Mouse (Mus musculus): ENCODE measurements around the gene Sfxn2. TPM values are rescaled to one million over a fixed set of nuclear protein-coding genes. Genes with fewer than 3 reads are reported as not detected.
A peak's percentile ranks its signal among the peaks of the same experiment; 100 is the strongest.

The Sfxn2 gene
- polyA plus RNA-seq, 1 experiment from 2014 or later: 23.6 TPM

DNA sequence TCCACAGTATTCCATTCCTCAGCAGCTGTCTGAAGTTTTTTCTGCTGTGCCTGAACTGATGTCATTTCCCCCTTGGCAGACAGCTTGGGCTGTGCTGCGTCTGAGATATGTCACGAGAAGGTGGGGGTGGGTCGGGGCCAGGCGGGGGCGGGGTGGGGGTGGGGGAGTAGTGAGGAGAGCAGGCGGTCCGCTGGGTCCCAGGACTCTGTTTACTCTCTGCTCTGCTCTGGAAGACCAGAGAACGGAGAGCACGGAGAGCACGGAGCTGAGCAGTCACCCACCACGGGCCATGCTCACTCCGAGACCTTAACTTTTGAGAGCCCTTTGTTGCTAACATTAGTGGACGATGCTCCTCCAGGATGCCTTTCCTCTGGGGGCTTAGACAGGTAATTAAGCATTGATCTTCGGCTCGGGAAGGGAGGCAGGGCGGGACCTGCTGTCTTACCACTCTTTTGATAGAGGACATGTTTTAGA is 50.1 kb downstream of the Sfxn2 start:
- Histone ChIP-seq H3K4me2 (replicated peaks) (peak overlapping the region; percentile 57), H3K27me3 (no peaks in the 10 kb centered on the region), H3K27ac (peak overlapping the region; percentile 88), H3K9ac (peak overlapping the region; percentile 54), H3K4me1 (peaks cover 71% of the 10 kb centered on the region), H3K36me3 (peaks cover 16% of the 10 kb centered on the region), H3K9me3 (no peaks in the 10 kb centered on the region), H3K4me3 (peak overlapping the region; percentile 30)
- ATAC-seq (ENCODE audit: insufficient number of reproducible peaks, insufficient read depth, low FRiP score, low TSS enrichment): peak; percentile 59; the same call in 1 of the 2 replicates
- 5% methylated on average over 14 of the region's 16 CpGs for WGBS

DNA sequence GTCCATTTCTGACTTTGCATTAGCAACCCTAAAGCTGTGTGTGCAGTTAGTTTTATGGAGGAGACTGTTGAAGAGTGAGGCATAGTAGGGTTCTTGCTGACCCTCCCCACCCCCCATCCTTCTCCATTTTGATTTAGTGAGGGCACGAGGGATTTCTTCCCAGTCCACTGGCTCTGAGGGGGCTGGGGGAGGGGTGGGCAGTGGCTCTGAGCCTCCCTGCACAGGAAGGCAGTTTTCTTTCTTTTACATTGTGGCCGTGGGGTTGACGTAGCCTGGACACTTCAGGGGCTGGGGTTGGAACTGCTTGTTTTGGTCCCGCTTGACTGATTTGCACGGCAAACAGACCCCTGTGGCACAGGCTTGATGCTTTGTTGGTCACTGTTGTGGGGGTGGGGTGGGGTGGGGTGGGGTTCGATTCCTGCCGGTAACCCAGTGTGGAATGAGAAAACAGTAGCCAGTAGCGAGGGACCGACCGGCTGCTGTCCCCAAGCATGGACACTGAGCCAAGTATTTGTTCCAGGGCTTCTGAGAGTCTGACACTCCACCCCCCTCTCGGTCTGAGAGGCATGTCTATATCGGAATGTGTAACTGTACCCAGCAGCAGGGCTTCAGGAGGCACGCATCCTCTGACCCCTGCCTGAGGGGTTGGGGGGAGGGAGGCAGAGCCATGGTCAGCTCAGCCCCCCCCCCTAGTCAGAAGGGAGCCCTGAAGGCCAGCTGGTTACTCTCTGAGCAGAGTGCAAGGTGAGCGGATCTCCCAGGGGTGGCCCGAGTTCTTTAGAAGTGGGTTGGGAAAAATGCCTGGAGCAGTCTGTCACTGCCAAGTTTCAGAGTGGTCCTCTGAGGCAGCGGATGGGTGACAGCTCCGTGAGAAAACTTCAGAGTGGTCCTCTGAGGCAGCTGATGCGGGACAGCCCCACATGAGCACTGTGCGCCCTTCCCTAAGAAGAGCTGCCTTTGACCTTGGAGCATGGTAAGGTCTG is 50.9 kb downstream of the Sfxn2 start:
- Histone ChIP-seq H3K4me2 (replicated peaks) (peak overlapping the region; percentile 57), H3K9me3 (no peaks in the 10 kb centered on the region), H3K27me3 (no peaks in the 10 kb centered on the region), H3K27ac (peak overlapping the region; percentile 88), H3K36me3 (peaks cover 21% of the 10 kb centered on the region), H3K4me1 (peaks cover 63% of the 10 kb centered on the region), H3K4me3 (peak overlapping the region; percentile 30), H3K9ac (peak overlapping the region; percentile 54)
- 12% methylated on average over 19 of the region's 19 CpGs for WGBS
- ATAC-seq (ENCODE audit: insufficient number of reproducible peaks, insufficient read depth, low FRiP score, low TSS enrichment): 0 out of 2 replicates have a peak, but pooled peaks have one; percentile 24

DNA sequence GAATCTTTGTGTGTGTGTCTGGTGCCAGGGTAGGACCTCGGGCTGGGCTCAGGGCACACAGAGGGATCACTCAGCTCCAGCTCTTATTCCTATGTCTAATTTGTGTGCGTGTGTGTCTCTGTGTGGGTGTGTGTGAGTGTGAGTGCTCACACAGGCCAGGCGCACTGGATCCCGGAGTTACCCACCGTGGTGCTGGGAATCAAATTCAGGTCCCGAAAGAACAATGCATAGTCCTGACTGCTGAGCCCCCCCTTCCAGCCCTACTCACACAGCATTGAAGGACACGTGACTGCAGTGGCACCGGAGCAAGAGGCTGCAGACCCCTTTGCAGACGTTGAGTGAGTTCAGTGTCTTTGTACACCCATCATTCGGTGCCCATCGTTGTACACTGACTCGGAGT is 51.9 kb downstream of the Sfxn2 start:
- H3K27me3 ChIP-seq: no peaks in the 10 kb centered on the region
- no peak for ATAC-seq (ENCODE audit: insufficient number of reproducible peaks, insufficient read depth, low FRiP score, low TSS enrichment)
- peak overlapping the region; percentile 57 for H3K4me2 ChIP-seq (replicated peaks)
- no peak overlapping the region for H3K4me3 ChIP-seq
- H3K9ac ChIP-seq: no peak overlapping the region
- H3K27ac ChIP-seq: peak overlapping the region; percentile 88; the same call in 1 of the 2 replicates
- peaks cover 58% of the 10 kb centered on the region for H3K4me1 ChIP-seq
- 89% methylated on average over 12 of the region's 12 CpGs for WGBS
- peaks cover 21% of the 10 kb centered on the region for H3K36me3 ChIP-seq
- no peaks in the 10 kb centered on the region for H3K9me3 ChIP-seq

DNA sequence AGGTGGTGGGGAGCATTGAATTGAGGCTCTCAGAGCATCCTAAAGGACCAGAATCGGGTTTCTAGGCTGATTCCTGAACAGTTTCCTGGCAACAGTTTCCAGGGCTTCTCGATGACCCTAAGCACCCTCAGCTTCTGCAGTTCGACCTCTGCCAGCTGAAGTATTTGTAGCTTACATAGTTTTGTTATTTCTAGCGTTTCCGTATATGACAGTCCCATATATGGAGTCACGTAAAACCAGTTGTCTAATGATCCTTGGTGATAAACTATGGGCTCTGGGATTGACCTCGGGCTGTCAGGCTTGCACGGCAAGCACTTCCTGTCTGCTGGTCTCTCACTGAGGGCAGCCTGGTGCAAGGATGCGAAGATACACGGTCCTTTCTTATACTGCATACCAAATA is 52.4 kb downstream of the Sfxn2 start:
- no peaks in the 10 kb centered on the region for H3K9me3 ChIP-seq
- H3K4me2 ChIP-seq (replicated peaks): no peak overlapping the region
- H3K27me3 ChIP-seq: no peaks in the 10 kb centered on the region
- peaks cover 21% of the 10 kb centered on the region for H3K36me3 ChIP-seq
- 55% methylated on average over 10 of the region's 10 CpGs for WGBS
- H3K27ac ChIP-seq: no peak overlapping the region
- ATAC-seq (ENCODE audit: insufficient number of reproducible peaks, insufficient read depth, low FRiP score, low TSS enrichment): no peak
- peaks cover 57% of the 10 kb centered on the region for H3K4me1 ChIP-seq
- no peak overlapping the region for H3K4me3 ChIP-seq
- no peak overlapping the region for H3K9ac ChIP-seq

DNA sequence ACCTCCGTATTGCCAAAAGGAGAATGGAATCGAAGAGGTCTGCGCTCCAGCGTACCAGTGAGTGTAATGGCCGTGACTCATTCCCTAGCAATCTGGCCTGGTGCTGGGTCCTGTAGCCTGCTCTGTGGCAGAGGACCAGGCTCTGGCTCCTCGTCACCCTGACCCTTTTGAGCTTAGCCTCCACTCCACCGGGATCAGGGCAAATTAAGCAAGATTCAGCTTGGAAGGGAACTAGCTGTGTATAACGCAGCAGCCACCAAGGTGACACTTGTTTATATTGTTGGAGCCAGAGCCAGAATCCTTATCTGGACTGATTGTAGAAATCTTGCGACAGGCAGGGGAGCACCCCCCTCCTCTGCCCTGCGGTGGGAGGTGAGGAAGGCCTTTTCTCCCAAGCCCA is 55.2 kb downstream of the Sfxn2 start:
- no peak overlapping the region for H3K4me3 ChIP-seq
- no peak for ATAC-seq (ENCODE audit: insufficient number of reproducible peaks, insufficient read depth, low FRiP score, low TSS enrichment)
- peaks cover 28% of the 10 kb centered on the region for H3K4me1 ChIP-seq
- no peak overlapping the region for H3K4me2 ChIP-seq (replicated peaks)
- H3K27ac ChIP-seq: no peak overlapping the region
- no peaks in the 10 kb centered on the region for H3K9me3 ChIP-seq
- peaks cover 26% of the 10 kb centered on the region for H3K36me3 ChIP-seq
- WGBS: 88% methylated on average over 10 of the region's 10 CpGs
- H3K9ac ChIP-seq: no peak overlapping the region
- no peaks in the 10 kb centered on the region for H3K27me3 ChIP-seq

DNA sequence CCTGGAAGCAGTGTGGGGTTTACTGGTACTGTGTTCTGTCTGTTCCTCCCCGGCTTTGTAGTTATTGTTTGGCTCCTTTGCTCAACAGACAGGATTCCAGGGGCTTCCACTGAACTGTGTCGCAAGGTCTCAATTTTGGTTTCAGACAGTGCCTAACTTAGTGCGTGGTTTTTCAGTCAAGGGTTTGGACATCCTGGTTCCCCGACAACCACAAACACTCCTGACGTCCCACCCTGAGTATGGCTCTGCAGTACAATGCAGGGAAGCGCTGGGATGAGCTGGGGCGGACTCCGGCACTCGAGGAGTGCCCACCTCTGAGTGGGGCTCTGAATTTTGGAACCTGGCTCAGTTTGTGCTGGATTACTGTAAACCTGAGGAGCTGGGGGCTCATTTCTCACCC is 56.6 kb downstream of the Sfxn2 start:
- no peak overlapping the region for H3K4me3 ChIP-seq
- H3K27me3 ChIP-seq: no peaks in the 10 kb centered on the region
- no peak overlapping the region for H3K9ac ChIP-seq
- 79% methylated on average over 9 of the region's 9 CpGs for WGBS
- peaks cover 15% of the 10 kb centered on the region for H3K4me1 ChIP-seq
- H3K4me2 ChIP-seq (replicated peaks): no peak overlapping the region
- H3K36me3 ChIP-seq: peaks cover 24% of the 10 kb centered on the region
- H3K9me3 ChIP-seq: no peaks in the 10 kb centered on the region
- no peak for ATAC-seq (ENCODE audit: insufficient number of reproducible peaks, insufficient read depth, low FRiP score, low TSS enrichment)
- H3K27ac ChIP-seq: 0 out of 2 replicates have a peak overlapping the region, but pooled peaks have one; percentile 24

DNA sequence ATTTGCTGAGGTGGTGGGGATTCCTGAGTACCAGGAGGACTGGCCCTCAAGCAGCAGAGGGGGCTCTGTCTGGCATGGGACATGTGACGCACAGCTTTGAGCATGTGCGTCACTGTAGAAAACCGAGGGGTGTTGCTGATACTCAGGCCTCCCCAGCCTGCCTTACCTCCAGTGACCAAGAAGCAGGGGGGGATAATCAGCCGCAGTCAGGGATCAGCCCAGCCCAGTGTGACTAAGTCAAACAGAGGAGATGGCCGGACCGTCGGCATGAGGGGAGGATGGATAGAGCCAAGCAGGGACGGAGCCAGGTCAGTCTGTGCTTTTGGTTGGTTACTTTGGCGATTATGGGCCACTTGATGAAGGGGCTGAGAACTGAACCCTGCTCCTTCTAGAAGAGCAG is 58.5 kb downstream of the Sfxn2 start:
- Histone ChIP-seq H3K4me1 (peaks cover 13% of the 10 kb centered on the region; the same call in 1 of the 2 replicates), H3K4me3 (no peak overlapping the region), H3K27me3 (no peaks in the 10 kb centered on the region), H3K9me3 (no peaks in the 10 kb centered on the region), H3K9ac (no peak overlapping the region), H3K36me3 (peaks cover 14% of the 10 kb centered on the region), H3K27ac (no peak overlapping the region), H3K4me2 (replicated peaks) (no peak overlapping the region)
- ATAC-seq (ENCODE audit: insufficient number of reproducible peaks, insufficient read depth, low FRiP score, low TSS enrichment): no peak
- WGBS: 85% methylated on average over 9 of the region's 9 CpGs

DNA sequence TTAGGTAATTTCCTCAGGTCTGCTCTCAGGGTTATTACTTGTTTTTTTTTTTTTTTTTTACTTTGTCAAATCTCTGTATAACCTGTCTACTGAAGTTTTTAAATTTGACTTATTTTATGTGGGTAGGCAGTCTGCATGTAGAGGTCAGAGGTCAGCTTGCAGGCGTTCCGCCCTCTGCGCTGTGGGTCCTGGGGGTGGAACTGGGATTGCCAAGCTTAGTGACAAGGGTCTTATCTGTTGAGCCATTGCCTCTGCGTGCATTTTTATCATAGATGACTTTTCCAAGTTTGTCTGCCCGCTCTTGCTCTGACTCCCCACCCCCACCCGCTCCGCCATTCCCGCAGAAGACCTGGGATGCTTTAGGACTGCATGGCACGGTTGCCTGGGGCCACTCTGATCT is 62.6 kb downstream of the Sfxn2 start:
- H3K4me3 ChIP-seq: no peak overlapping the region
- no peaks in the 10 kb centered on the region for H3K27me3 ChIP-seq
- H3K4me1 ChIP-seq: peaks cover 28% of the 10 kb centered on the region; the same call in 1 of the 2 replicates
- no peak overlapping the region for H3K27ac ChIP-seq
- H3K9ac ChIP-seq: no peak overlapping the region
- H3K4me2 ChIP-seq (replicated peaks): no peak overlapping the region
- peaks cover 8% of the 10 kb centered on the region; the same call in 1 of the 2 replicates for H3K36me3 ChIP-seq
- 58% methylated on average over 9 of the region's 9 CpGs for whole genome bisulfite sequencing
- ATAC-seq (ENCODE audit: insufficient number of reproducible peaks, insufficient read depth, low FRiP score, low TSS enrichment): no peak
- no peaks in the 10 kb centered on the region for H3K9me3 ChIP-seq

DNA sequence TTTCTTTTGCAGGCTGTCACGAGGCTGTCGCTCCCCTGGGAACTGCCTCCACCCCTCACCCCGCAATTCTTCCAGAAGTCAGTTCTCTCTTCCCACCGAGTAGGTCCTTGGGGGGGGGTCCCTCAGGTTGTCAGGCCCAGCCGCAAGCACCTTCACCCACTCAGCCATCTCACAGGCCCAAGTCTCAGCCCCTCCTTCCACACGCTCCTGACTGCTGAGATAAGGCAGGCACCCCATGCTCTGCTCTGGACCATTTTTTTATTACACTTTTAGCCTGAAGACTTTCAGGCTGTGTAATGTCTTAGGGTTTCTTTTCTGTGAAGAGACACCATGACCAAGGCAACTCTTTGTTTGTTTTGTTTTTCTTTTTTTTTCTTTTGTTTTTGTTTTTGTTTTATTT is 64.4 kb downstream of the Sfxn2 start:
- 68% methylated on average over 6 of the region's 6 CpGs for WGBS
- H3K4me1 ChIP-seq: peaks cover 46% of the 10 kb centered on the region
- ATAC-seq (ENCODE audit: insufficient number of reproducible peaks, insufficient read depth, low FRiP score, low TSS enrichment): no peak

DNA sequence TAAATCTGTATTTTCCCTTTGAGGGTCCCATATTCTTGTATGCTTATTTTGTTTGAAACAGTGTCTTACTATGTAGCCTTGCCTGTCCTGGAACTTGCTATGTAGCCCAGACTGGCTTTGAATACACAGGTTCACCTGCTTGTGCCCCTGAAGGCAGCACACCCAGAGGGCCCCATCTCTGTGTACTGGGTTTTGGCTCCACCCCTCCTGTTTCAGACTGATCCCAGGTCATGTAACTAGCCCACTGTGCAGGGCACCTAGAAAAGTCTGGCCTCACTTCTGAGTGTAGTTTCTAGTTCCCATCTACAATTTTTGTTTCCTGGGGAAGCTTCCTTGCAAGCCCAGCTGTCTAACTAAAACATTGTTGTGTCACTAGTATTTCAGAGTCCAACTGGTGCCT is 65.9 kb downstream of the Sfxn2 start:
- no peak overlapping the region; the same call in 1 of the 2 replicates for H3K9ac ChIP-seq
- peaks cover 61% of the 10 kb centered on the region for H3K4me1 ChIP-seq
- 0 out of 2 replicates have a peak overlapping the region, but pooled peaks have one; percentile 51 for H3K27ac ChIP-seq
- 0 out of 2 replicates have a peak, but pooled peaks cover 3% of the 10 kb centered on the region for H3K36me3 ChIP-seq
- no peak for ATAC-seq (ENCODE audit: insufficient number of reproducible peaks, insufficient read depth, low FRiP score, low TSS enrichment)
- H3K9me3 ChIP-seq: no peaks in the 10 kb centered on the region
- no peak overlapping the region for H3K4me3 ChIP-seq
- no peak overlapping the region for H3K4me2 ChIP-seq (replicated peaks)
- H3K27me3 ChIP-seq: no peaks in the 10 kb centered on the region

More for the DNA sequence above, 64.4 kb downstream of the Sfxn2 start:
- H3K9ac ChIP-seq: no peak overlapping the region
- no peaks in the 10 kb centered on the region for H3K9me3 ChIP-seq
- 0 out of 2 replicates have a peak, but pooled peaks cover 3% of the 10 kb centered on the region for H3K36me3 ChIP-seq
- H3K4me2 ChIP-seq (replicated peaks): no peak overlapping the region
- no peaks in the 10 kb centered on the region for H3K27me3 ChIP-seq
- no peak overlapping the region for H3K4me3 ChIP-seq
- H3K27ac ChIP-seq: no peak overlapping the region

DNA sequence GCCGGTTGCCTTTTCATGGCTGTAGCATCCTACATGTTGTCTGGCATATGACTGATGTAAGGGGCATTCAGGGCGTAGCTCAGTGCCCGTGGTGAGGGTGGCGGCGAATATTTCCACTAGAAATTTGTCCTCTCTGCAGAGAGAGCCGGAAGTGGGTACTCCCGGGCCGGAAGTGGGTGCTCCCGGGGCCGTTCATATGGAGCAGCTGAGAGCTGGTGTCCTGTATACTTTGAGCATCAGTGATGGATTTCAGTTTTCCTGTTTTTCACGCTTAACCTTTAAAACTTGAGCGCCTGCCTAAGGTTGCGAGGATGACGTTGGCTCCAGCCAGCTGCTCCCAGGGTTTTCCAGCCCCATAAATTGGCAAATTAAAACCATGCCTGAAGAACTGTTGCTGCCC is 66.3 kb downstream of the Sfxn2 start:
- 72% methylated on average over 14 of the region's 14 CpGs for WGBS
- Histone ChIP-seq H3K4me2 (replicated peaks) (no peak overlapping the region), H3K9ac (no peak overlapping the region; the same call in 1 of the 2 replicates), H3K4me1 (peaks cover 65% of the 10 kb centered on the region), H3K36me3 (0 out of 2 replicates have a peak, but pooled peaks cover 3% of the 10 kb centered on the region), H3K4me3 (no peak overlapping the region), H3K27me3 (no peaks in the 10 kb centered on the region), H3K27ac (peak overlapping the region; percentile 51; the same call in 1 of the 2 replicates), H3K9me3 (no peaks in the 10 kb centered on the region)
- ATAC-seq (ENCODE audit: insufficient number of reproducible peaks, insufficient read depth, low FRiP score, low TSS enrichment): no peak

DNA sequence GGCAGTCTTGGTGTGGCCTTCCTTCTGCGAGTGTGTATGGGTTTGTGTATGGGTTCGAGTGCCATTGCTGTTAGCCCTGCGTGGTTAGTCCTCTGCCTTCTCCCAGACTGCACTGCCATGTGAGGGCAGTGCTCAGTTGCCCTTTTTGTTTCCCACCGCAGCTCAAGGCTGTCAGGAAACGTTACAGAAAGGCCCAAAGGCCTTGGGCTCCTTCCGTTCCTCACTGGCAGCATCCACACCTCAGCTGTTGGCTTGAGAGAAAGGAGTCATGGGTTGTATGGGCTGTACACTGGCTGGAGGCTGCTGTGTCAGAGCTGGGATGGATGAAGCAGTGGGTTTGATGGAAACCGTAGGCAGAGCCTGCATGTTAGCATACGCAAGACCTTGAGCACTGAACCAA is 67.6 kb downstream of the Sfxn2 start:
- Histone ChIP-seq H3K27me3 (no peaks in the 10 kb centered on the region), H3K4me2 (replicated peaks) (no peak overlapping the region), H3K9me3 (no peaks in the 10 kb centered on the region), H3K4me3 (no peak overlapping the region), H3K4me1 (peaks cover 77% of the 10 kb centered on the region), H3K36me3 (0 out of 2 replicates have a peak, but pooled peaks cover 3% of the 10 kb centered on the region), H3K27ac (peak overlapping the region; percentile 83; the same call in 1 of the 2 replicates), H3K9ac (no peak overlapping the region)
- no peak for ATAC-seq (ENCODE audit: insufficient number of reproducible peaks, insufficient read depth, low FRiP score, low TSS enrichment)
- 83% methylated on average over 8 of the region's 8 CpGs for WGBS
